Mouse (Mus musculus) MEL (cell line): Measurements from ENCODE around the gene Timm10b.

ENCODE experiments used
- CTCF ChIP-seq, 3 experiments: IDR thresholded peaks in 2 of 3; conservative IDR thresholded peaks in 1 of 3; 2 replicates each; pipeline ENCODE4 v1.5.1; 2011 to 2012; ENCODE audit warnings: low read length in 3 of 3, low read depth in 2 of 3, mild to moderate bottlenecking in 2 of 3, improper control_type of control experiment in 1 of 3, inconsistent platforms in 1 of 3, mixed read lengths in 1 of 3, moderate library complexity in 1 of 3; ENCODE audit not compliant: control insufficient read depth in 1 of 3, insufficient read depth in 1 of 3, poor library complexity in 1 of 3, severe bottlenecking in 1 of 3
- MYB ChIP-seq: IDR thresholded peaks from 2 replicates; pipeline ENCODE4 v1.6.1; 2011; ENCODE audit warnings: mild to moderate bottlenecking, low read depth, low read length, improper control_type of control experiment
- POLR2A ChIP-seq, 2 experiments: IDR thresholded peaks; 2 replicates each; pipeline ENCODE4 v1.6.1; 2011 to 2012; ENCODE audit warnings: low read length in 2 of 2, mild to moderate bottlenecking in 2 of 2, control low read depth in 1 of 2, improper control_type of control experiment in 1 of 2, low read depth in 1 of 2, moderate library complexity in 1 of 2; ENCODE audit not compliant: control insufficient read depth in 1 of 2, insufficient read depth in 1 of 2, poor library complexity in 1 of 2
- POLR2AphosphoS2 ChIP-seq: IDR thresholded peaks from 2 replicates; pipeline ENCODE4 v1.6.1; 2011; ENCODE audit warnings: low read length, improper control_type of control experiment
- SIN3A ChIP-seq: IDR thresholded peaks from 2 replicates; pipeline ENCODE4 v1.6.1; 2012; ENCODE audit warnings: low read length, improper control_type of control experiment, inconsistent platforms
- TBP ChIP-seq: IDR thresholded peaks from 2 replicates; pipeline ENCODE4 v1.8.0; 2011; ENCODE audit warnings: low read depth, low read length, improper control_type of control experiment
- ZNF384 ChIP-seq: IDR thresholded peaks from 2 replicates; pipeline ENCODE4 v1.6.1; 2012; ENCODE audit warnings: low read depth, mild to moderate bottlenecking, inconsistent platforms, low read length, improper control_type of control experiment

GRCm38 (mm10) chr7:105628633-105629032, 11.2 kb upstream of the Timm10b start:
- TF ChIP-seq CTCF (IDR thresholded peaks at IDR 0.05 in 2 of 3, conservative IDR thresholded peaks at IDR 0.05 in 1 of 3; ENCODE audit: control insufficient read depth in 1 of 3, insufficient read depth in 1 of 3, low read depth in 2 of 3, low read length in 3 of 3, poor library complexity in 1 of 3, severe bottlenecking in 1 of 3) (no peak), POLR2AphosphoS2 (no peak), MYB (no peak), SIN3A (no peak), ZNF384 (no peak), POLR2A (IDR thresholded peaks at IDR 0.05; ENCODE audit: control insufficient read depth in 1 of 2, insufficient read depth in 1 of 2, low read depth in 1 of 2, low read length in 2 of 2, poor library complexity in 1 of 2) (no peak), TBP (no peak)
